Mouse (Mus musculus) hindbrain, postnatal 0 days (tissue): ENCODE measurements around the gene Gm4969. TPM values are rescaled to one million over a fixed set of nuclear protein-coding genes. Genes with fewer than 3 reads are reported as not detected.

Source experiments
- ATAC-seq: fragments of 200-750 bp; cut with Nextera tagmentation; 2 replicates; pipeline ENCODE4 v1.8.0; 2017; ENCODE audit warnings: mild to moderate bottlenecking, moderate TSS enrichment, moderate library complexity
- DNase-seq: peaks from one replicate; pipeline ENCODE4 v3.0.0-alpha.2; 2015; ENCODE audit warnings: low spot score
- H3K27ac ChIP-seq: fragments of 300-500 bp; sonication (generic); 2 replicates; pipeline ENCODE4 v1.5.1; 2014; ENCODE audit warnings: mild to moderate bottlenecking
- H3K27me3 ChIP-seq: fragments of 300-500 bp; sonication (generic); 2 replicates; pipeline ENCODE4 v1.6.1; 2014; ENCODE audit warnings: low read length, mixed read lengths; ENCODE audit not compliant: insufficient read depth
- H3K36me3 ChIP-seq: fragments of 300-500 bp; sonication (generic); 2 replicates; pipeline ENCODE4 v1.6.1; 2014; ENCODE audit warnings: low read length, mixed read lengths; ENCODE audit not compliant: insufficient read depth
- H3K4me1 ChIP-seq: fragments of 300-500 bp; sonication (generic); 2 replicates; pipeline ENCODE4 v1.6.1; 2014; ENCODE audit warnings: antibody characterized with exemption, low read length, mixed read lengths; ENCODE audit not compliant: insufficient read depth
- H3K4me2 ChIP-seq: fragments of 300-500 bp; sonication (generic); 2 replicates; pipeline ENCODE4 v1.6.1; 2014; ENCODE audit warnings: low read depth, mild to moderate bottlenecking, low read length, moderate library complexity, mixed read lengths
- H3K4me3 ChIP-seq: fragments of 300-500 bp; sonication (generic); 2 replicates; pipeline ENCODE4 v1.5.1; 2014; ENCODE audit warnings: low read length
- H3K9ac ChIP-seq: fragments of 300-500 bp; sonication (generic); replicated peaks from 2 replicates; pipeline ENCODE4 v1.6.1; 2014; ENCODE audit warnings: mild to moderate bottlenecking, low read length, moderate library complexity, mixed read lengths
- H3K9me3 ChIP-seq: fragments of 300-500 bp; sonication (generic); 2 replicates; pipeline ENCODE4 v1.6.1; 2016; ENCODE audit warnings: low read length, mixed read lengths
- CTCF ChIP-seq: IDR thresholded peaks from 2 replicates; pipeline ENCODE4 v1.5.1; 2016; ENCODE audit warnings: antibody characterized with exemption, control low read depth, low read depth
- WGBS: fragments of 180-500 bp; shearing (Covaris S2); extraction: QIAGEN DNeasy Blood & Tissue Kit; methylation state at CpG from one replicate; pipeline ENCODE4 v1.1.7; 2014; 5-methylcytosine and 5-hydroxymethylcytosine counted together
- polyA plus RNA-seq: library from polyadenylated mRNA; unstranded; fragments of >200 nt; fragmentation: Nextera tagmentation; extraction: Ambion mirVana; gene quantifications from 2 replicates; pipeline ENCODE4 v1.2.1, GENCODE M21; 2015
- total RNA-seq: library from RNA; depleted of rRNA; stranded (reverse); fragments of >200 nt; gene quantifications from 2 replicates; pipeline ENCODE4 v1.2.3, GENCODE M21; 2014

Gm4969 gene
- total and polyA plus RNA-seq, 2 experiments from 2014 or later: 6.3 to 7.9 TPM

DNA sequence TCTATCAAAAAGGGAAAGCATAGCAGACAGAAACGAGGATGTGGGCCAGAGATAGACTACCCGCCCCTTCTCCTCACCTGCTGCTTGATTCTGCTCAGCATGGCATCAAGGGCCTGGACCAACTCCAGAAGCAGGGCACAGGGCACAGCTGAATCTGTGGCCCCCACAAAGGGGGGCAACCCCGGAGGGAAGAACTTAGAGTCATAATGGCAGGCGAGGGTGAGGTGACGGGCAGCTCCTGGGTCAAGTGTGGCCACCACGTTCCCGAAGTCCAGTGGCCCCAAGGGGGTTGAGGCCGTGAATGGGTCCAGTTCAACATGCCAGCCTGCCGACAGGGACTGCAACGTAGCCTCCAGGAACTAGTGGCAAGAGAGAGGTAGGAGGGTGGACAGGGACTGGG, 28.6 kb upstream of the Gm4969 start:
- DNase-seq (no peak), ATAC-seq (no peak)
- Histone ChIP-seq H3K27me3 (no peaks in the 10 kb centered on the region), H3K4me2 (no peak overlapping the region), H3K4me1 (peaks cover 12% of the 10 kb centered on the region), H3K9me3 (no peaks in the 10 kb centered on the region), H3K27ac (no peak overlapping the region), H3K9ac (no peak overlapping the region), H3K4me3 (no peak overlapping the region), H3K36me3 (peaks cover 13% of the 10 kb centered on the region; the same call in 1 of the 2 replicates)
- 90% methylated on average over 10 of the region's 10 CpGs for WGBS
- TF ChIP-seq CTCF: no peak

DNA sequence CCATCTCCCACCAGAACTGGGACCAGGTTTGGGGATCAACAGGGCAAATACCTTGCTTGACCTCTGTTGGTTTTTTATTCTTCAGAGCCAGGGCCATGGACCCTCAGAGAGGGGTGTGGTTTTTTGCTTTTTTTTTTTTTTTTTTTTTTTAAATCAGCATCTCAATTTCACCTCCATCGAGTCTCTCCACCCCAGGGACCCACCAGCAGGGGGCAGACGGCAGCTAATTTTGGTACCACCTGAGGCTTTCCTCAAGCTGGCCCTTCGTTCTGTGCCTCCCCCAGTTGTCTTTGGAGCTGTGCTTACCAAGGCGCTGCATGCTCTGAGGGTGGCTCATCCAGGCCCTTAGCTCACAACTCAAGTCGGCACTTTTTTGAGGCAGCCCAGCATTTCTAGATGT, 19.2 kb upstream of the Gm4969 start:
- no peak overlapping the region for H3K9ac ChIP-seq
- peaks cover 36% of the 10 kb centered on the region for H3K36me3 ChIP-seq
- H3K27ac ChIP-seq: no peak overlapping the region
- DNase-seq (peak; percentile 35), ATAC-seq (no peak)
- 47% methylated on average over 5 of the region's 5 CpGs for WGBS
- no peak overlapping the region for H3K4me3 ChIP-seq
- no peaks in the 10 kb centered on the region for H3K9me3 ChIP-seq
- H3K27me3 ChIP-seq: no peaks in the 10 kb centered on the region
- peak; percentile 50; the same call in 1 of the 2 replicates for TF ChIP-seq CTCF
- no peak overlapping the region for H3K4me2 ChIP-seq
- H3K4me1 ChIP-seq: no peaks in the 10 kb centered on the region

DNA sequence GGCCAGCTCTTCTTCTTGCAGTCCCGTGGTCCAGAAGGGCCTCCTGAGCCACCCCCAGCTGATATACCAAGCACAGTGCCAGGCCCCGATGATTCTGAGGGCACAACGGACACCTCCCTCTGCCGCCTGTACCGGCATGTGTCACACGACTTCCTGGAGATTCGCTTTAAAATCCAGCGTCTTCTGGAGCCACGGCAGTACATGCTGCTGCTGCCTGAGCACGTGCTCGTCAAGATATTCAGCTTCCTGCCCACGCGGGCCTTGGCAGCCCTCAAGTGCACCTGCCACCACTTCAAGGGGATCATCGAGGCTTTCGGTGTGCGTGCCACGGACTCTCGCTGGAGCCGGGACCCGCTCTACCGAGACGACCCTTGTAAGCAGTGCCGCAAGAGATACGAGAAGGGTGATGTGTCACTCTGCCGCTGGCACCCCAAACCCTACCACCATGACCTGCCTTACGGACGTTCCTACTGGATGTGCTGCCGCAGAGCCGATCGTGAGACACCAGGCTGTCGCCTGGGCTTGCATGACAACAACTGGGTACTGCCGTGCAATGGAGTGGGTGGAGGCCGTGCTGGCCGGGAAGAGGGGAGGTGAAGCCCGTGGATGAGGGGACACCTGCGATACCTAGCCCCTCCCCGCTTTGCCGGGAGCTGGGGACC, 18.6 kb upstream of the Gm4969 start:
- Histone ChIP-seq H3K4me2 (no peak overlapping the region), H3K9me3 (no peaks in the 10 kb centered on the region), H3K27ac (no peak overlapping the region), H3K4me1 (no peaks in the 10 kb centered on the region; the same call in 1 of the 2 replicates), H3K4me3 (no peak overlapping the region), H3K36me3 (peaks cover 36% of the 10 kb centered on the region), H3K27me3 (no peaks in the 10 kb centered on the region), H3K9ac (no peak overlapping the region)
- 88% methylated on average over 38 of the region's 38 CpGs for WGBS
- no peak for TF ChIP-seq CTCF
- DNase-seq (no peak), ATAC-seq (no peak)

DNA sequence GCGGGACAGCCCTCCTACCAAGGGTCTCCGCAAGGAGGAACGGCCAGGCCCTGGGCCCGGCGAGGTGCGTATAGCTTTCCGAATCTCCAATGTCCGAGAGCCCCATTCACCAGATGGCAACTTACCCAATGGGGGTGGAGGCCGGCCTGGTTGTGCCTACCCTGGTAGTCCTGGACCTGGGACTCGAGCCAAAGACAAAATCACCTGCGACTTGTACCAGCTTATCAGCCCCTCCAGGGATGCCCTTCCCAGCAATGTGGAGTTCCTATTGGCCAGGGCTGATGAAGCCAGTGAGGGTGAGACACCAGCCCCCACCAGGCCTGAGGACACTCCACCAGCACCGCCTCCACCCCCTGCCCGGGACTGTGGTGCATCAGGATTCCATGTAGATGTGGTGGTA, 18.0 kb upstream of the Gm4969 start:
- H3K4me2 ChIP-seq: no peak overlapping the region
- DNase-seq: no peak
- WGBS: 93% methylated on average over 13 of the region's 13 CpGs
- H3K9ac ChIP-seq: no peak overlapping the region
- H3K9me3 ChIP-seq: no peaks in the 10 kb centered on the region
- peaks cover 36% of the 10 kb centered on the region for H3K36me3 ChIP-seq
- ATAC-seq: no peak
- no peak for TF ChIP-seq CTCF
- no peaks in the 10 kb centered on the region for H3K27me3 ChIP-seq
- no peak overlapping the region for H3K4me3 ChIP-seq
- no peak overlapping the region for H3K27ac ChIP-seq
- no peaks in the 10 kb centered on the region; the same call in 1 of the 2 replicates for H3K4me1 ChIP-seq

- Histone ChIP-seq H3K4me1 (no peaks in the 10 kb centered on the region; the same call in 1 of the 2 replicates), H3K27ac (peak overlapping the region; percentile 86), H3K4me2 (peak overlapping the region; percentile 64), H3K27me3 (no peaks in the 10 kb centered on the region), H3K4me3 (peak overlapping the region; percentile 40), H3K36me3 (no peaks in the 10 kb centered on the region; the same call in 1 of the 2 replicates), H3K9me3 (no peaks in the 10 kb centered on the region), H3K9ac (peak overlapping the region; percentile 44)
- ATAC-seq (peak; percentile 99), DNase-seq (peak; percentile 99)
- under 1% methylated on average over 39 of the region's 39 CpGs for WGBS
- peak; percentile 81 for TF ChIP-seq CTCF
Measured at GRCm38 (mm10) chr7:19131324-19131848, 13.2 kb upstream of the Gm4969 start.

GRCm38 (mm10) chr7:19130657-19131056, 12.5 kb upstream of the Gm4969 start:
- WGBS: 28% methylated on average over 4 of the region's 4 CpGs
- H3K27me3 ChIP-seq: no peaks in the 10 kb centered on the region
- DNase-seq: peak; percentile 41
- H3K4me1 ChIP-seq: no peaks in the 10 kb centered on the region; the same call in 1 of the 2 replicates
- no peaks in the 10 kb centered on the region for H3K9me3 ChIP-seq
- peak overlapping the region; percentile 44 for H3K9ac ChIP-seq
- peak overlapping the region; percentile 64 for H3K4me2 ChIP-seq
- peak overlapping the region; percentile 40 for H3K4me3 ChIP-seq
- TF ChIP-seq CTCF: peak; percentile 30; the same call in 1 of the 2 replicates
- H3K27ac ChIP-seq: peak overlapping the region; percentile 86
- no peaks in the 10 kb centered on the region for H3K36me3 ChIP-seq
- no peak for ATAC-seq

- no peaks in the 10 kb centered on the region for H3K27me3 ChIP-seq
- H3K4me2 ChIP-seq: no peak overlapping the region
- no peaks in the 10 kb centered on the region for H3K9me3 ChIP-seq
- no peaks in the 10 kb centered on the region; the same call in 1 of the 2 replicates for H3K4me1 ChIP-seq
- H3K9ac ChIP-seq: no peak overlapping the region
- no peak for TF ChIP-seq CTCF
- no peak overlapping the region for H3K4me3 ChIP-seq
- H3K36me3 ChIP-seq: no peaks in the 10 kb centered on the region
- DNase-seq (no peak), ATAC-seq (no peak)
- WGBS: 93% methylated on average over 5 of the region's 5 CpGs
- H3K27ac ChIP-seq: no peak overlapping the region
Measured at GRCm38 (mm10) chr7:19129396-19129795, 11.2 kb upstream of the Gm4969 start.
